Mouse (Mus musculus): Measurements from ENCODE around the gene Pemt. TPM values are rescaled to one million over a fixed set of nuclear protein-coding genes. Genes with fewer than 3 reads are reported as not detected.
"Not testable (repeated sequence)": the region's sequence is repeated elsewhere in the genome, so short reads cannot be mapped to it uniquely, and the experiment has no call there.

Gene Pemt
- polyA plus RNA-seq, 1 experiment, result 41.5 TPM

DNA sequence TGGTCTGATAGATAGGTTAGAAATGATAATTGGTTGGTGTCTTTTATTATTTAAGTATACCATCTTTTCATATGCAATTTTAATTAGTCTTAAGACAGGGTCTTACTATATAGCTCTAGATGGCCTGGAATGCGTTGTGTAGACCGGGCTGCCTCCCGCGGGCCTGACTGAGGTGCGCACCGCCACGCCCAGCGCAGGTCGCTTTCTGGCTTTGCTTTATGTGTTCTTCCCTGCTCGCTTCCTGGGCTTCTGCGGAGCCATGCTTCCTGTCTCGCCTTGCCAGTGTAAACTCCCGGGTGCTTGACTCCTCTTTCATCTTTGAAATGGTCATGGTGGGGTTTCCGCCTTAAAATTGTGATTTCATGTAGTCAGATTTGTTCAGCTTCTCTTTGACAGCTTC, 93.4 kb downstream of the Pemt start:
- no peaks in the 10 kb centered on the region for H3K36me3 ChIP-seq (ENCODE audit: control insufficient read depth, insufficient read depth, low read length)
- no peaks in the 10 kb centered on the region for H3K27me3 ChIP-seq (ENCODE audit: control insufficient read depth, insufficient read depth, low read length)
- H3K4me3 ChIP-seq (ENCODE audit: control insufficient read depth, low read depth, low read length), result no peak overlapping the region
- TF ChIP-seq CTCF (IDR thresholded peaks at IDR 0.05; ENCODE audit: control insufficient read depth, insufficient read depth, insufficient replicate concordance, low read depth, low read length) (no peak), POLR2A (IDR thresholded peaks at IDR 0.05; ENCODE audit: control insufficient read depth, low read depth, low read length) (no peak)
- no peak overlapping the region for H3K27ac ChIP-seq (ENCODE audit: control insufficient read depth, insufficient read depth, low read depth, low read length)
- H3K4me1 ChIP-seq (ENCODE audit: control insufficient read depth, insufficient read depth, low read length), result no peaks in the 10 kb centered on the region; the same call in 1 of the 2 replicates

DNA sequence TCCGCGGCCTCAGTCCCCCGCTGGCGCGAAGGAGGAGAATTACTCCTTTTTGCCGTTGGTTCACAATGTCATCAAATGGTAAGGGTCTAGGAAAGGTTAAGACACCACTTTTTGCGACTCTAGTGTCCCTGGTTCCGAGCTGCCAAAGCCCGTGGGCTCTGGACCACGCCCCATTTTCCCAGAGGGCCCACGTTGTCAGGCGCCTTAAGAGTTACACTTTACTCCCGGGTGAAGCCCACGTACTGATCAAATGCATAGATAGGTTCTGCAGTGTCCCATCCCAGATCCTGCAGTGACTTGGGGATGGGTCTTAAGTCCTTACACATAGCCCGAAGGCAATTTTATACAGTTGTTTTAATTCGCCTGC, 97.9 kb downstream of the Pemt start:
- no peaks in the 10 kb centered on the region for H3K27me3 ChIP-seq (ENCODE audit: control insufficient read depth, insufficient read depth, low read length)
- peak overlapping the region; percentile 96 for H3K4me3 ChIP-seq (ENCODE audit: control insufficient read depth, low read depth, low read length)
- peak overlapping the region; percentile 94 for H3K27ac ChIP-seq (ENCODE audit: control insufficient read depth, insufficient read depth, low read depth, low read length)
- no peaks in the 10 kb centered on the region for H3K36me3 ChIP-seq (ENCODE audit: control insufficient read depth, insufficient read depth, low read length)
- TF ChIP-seq CTCF (IDR thresholded peaks at IDR 0.05; ENCODE audit: control insufficient read depth, insufficient read depth, insufficient replicate concordance, low read depth, low read length) (no peak), POLR2A (IDR thresholded peaks at IDR 0.05; ENCODE audit: control insufficient read depth, low read depth, low read length) (no peak)
- no peaks in the 10 kb centered on the region for H3K4me1 ChIP-seq (ENCODE audit: control insufficient read depth, insufficient read depth, low read length)

DNA sequence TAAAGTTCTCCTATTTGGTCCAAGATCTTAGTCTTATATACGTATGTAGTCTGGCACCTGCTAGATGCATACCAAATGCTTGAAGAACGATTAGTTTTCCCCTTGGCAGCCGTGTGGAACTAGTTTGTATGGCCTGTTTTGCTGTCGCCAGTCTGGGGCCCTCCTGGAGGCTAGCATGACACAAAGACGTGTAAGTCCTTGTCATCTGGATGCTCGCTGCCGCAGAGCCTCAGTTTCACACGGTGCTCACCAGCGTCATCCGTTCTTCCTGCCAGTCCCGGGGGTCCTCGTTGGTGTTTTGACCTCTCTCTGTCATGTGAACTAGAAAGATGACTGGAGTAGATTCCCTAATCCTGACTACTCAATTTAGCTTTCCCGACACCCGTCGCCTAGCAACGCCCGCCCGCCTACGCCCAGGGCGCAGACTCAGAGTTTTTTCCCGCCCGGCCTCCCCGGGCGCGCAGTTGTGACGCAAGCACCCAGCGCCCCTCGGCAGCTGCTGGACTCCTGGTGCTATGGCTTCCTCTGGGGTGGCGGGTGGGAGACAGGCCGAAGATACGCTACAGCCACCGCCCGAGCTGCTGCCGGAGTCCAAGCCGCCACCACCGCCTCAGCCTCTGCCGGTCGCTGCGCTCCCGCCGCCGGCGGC, 98.4 kb downstream of the Pemt start, which contains the start of gene Med9:
Med9 (plus strand) TSS at position 455 of the 649 bp plus-strand sequence.
- Histone ChIP-seq H3K27ac (ENCODE audit: control insufficient read depth, insufficient read depth, low read depth, low read length) (peak within 1 kb of the TSS; percentile 94), H3K4me1 (ENCODE audit: control insufficient read depth, insufficient read depth, low read length) (no peaks in the 10 kb centered on the region), H3K4me3 (ENCODE audit: control insufficient read depth, low read depth, low read length) (peak within 1 kb of the TSS; percentile 96), H3K36me3 (ENCODE audit: control insufficient read depth, insufficient read depth, low read length) (no peaks in the 10 kb centered on the region), H3K27me3 (ENCODE audit: control insufficient read depth, insufficient read depth, low read length) (no peaks in the 10 kb centered on the region)
- no peak for TF ChIP-seq CTCF (IDR thresholded peaks at IDR 0.05; ENCODE audit: control insufficient read depth, insufficient read depth, insufficient replicate concordance, low read depth, low read length)
- TF ChIP-seq POLR2A (IDR thresholded peaks at IDR 0.05; ENCODE audit: control insufficient read depth, low read depth, low read length), result peak; percentile 85

DNA sequence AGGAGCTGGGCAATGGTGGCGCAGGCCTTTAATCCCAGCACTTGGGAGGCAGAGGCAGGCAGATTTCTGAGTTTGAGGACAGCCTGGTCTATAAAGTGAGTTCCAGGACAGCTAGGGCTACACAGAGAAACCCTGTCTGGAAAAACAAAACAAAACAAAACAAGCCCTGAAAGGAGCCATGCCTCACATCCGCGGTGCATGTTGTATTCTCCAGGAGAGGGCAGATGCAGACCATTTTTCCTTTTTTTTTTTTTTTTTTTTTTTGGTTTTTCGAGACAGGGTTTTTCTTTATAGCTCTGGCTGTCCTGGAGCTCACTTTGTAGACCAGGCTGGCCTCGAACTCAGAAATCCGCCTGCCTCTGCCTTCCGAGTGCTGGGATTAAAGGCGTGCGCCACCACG, 101.4 kb downstream of the Pemt start:
- not testable (repeated sequence) for H3K4me1 ChIP-seq (ENCODE audit: control insufficient read depth, insufficient read depth, low read length); H3K27me3 ChIP-seq (ENCODE audit: control insufficient read depth, insufficient read depth, low read length); H3K27ac ChIP-seq (ENCODE audit: control insufficient read depth, insufficient read depth, low read depth, low read length); H3K4me3 ChIP-seq (ENCODE audit: control insufficient read depth, low read depth, low read length); H3K36me3 ChIP-seq (ENCODE audit: control insufficient read depth, insufficient read depth, low read length)

DNA sequence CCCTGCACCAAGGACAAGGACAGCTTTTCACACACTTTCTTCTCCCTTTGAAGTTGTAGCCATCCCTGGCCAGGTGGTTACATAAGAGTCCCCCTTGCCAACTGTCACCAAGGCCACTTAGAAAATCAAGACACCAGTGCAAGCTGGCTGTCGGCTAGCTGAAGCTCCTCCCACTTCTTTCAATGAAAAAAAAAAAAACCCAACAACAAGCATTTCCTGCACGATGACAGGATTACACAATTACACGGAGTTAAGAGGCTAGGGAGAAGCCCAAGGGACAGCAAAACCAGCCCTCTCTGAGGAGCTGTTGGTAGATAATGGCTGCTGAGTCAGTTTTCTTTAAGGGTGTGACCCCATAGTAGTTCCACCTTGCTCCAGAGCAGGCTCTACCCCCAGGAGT, 104.9 kb downstream of the Pemt start:
- H3K36me3 ChIP-seq (ENCODE audit: control insufficient read depth, insufficient read depth, low read length), result no peaks in the 10 kb centered on the region
- H3K27ac ChIP-seq (ENCODE audit: control insufficient read depth, insufficient read depth, low read depth, low read length), result peak overlapping the region; percentile 73
- no peaks in the 10 kb centered on the region for H3K27me3 ChIP-seq (ENCODE audit: control insufficient read depth, insufficient read depth, low read length)
- TF ChIP-seq CTCF (IDR thresholded peaks at IDR 0.05; ENCODE audit: control insufficient read depth, insufficient read depth, insufficient replicate concordance, low read depth, low read length) (no peak), POLR2A (IDR thresholded peaks at IDR 0.05; ENCODE audit: control insufficient read depth, low read depth, low read length) (no peak)
- H3K4me3 ChIP-seq (ENCODE audit: control insufficient read depth, low read depth, low read length), result no peak overlapping the region
- H3K4me1 ChIP-seq (ENCODE audit: control insufficient read depth, insufficient read depth, low read length), result peaks cover 10% of the 10 kb centered on the region

DNA sequence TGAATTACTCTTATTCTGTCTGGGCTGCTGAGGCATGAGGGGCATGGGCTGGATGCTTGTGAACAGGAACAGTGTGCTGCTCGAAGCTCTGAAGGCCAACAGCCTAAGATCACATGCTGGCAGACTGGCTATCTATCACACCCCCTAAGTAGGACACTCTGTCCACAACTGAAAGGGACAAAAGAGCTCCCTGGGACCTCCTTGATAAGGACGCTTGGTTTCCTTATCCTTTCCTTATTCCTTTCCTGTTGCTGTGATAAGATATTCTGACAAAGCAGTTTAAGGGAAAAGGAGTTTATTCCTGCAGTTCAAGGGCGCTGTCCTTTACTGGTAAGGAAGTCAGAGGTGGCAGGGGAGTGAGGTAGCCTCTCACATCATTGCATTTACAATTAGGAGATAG, 105.6 kb downstream of the Pemt start:
- peaks cover 10% of the 10 kb centered on the region for H3K4me1 ChIP-seq (ENCODE audit: control insufficient read depth, insufficient read depth, low read length)
- no peaks in the 10 kb centered on the region for H3K36me3 ChIP-seq (ENCODE audit: control insufficient read depth, insufficient read depth, low read length)
- no peaks in the 10 kb centered on the region for H3K27me3 ChIP-seq (ENCODE audit: control insufficient read depth, insufficient read depth, low read length)
- peak overlapping the region; percentile 74 for H3K27ac ChIP-seq (ENCODE audit: control insufficient read depth, insufficient read depth, low read depth, low read length)
- TF ChIP-seq CTCF (IDR thresholded peaks at IDR 0.05; ENCODE audit: control insufficient read depth, insufficient read depth, insufficient replicate concordance, low read depth, low read length) (no peak), POLR2A (IDR thresholded peaks at IDR 0.05; ENCODE audit: control insufficient read depth, low read depth, low read length) (peak; percentile 33; the same call in 1 of the 2 replicates)
- no peak overlapping the region for H3K4me3 ChIP-seq (ENCODE audit: control insufficient read depth, low read depth, low read length)

DNA sequence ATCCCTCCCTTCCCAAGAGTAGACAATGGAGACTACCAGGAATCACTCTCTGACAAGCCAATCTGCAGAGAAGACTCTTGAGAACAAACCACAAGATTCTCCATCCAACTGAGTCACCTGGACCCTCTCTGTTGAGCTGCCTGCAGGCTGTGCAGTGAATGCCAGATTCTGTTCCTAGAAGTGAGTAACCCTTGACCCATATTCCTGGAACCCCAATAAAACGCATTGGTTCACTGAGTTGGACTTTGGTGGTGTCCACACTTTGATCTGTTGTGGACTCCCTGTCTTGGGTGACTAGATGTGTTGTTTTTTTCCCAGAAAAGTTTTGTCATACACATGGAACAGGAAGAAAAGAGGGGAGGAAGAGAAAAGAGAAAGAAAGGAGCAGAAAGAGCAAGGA, 106.5 kb downstream of the Pemt start:
- no peaks in the 10 kb centered on the region for H3K27me3 ChIP-seq (ENCODE audit: control insufficient read depth, insufficient read depth, low read length)
- no peak overlapping the region for H3K4me3 ChIP-seq (ENCODE audit: control insufficient read depth, low read depth, low read length)
- TF ChIP-seq POLR2A (IDR thresholded peaks at IDR 0.05; ENCODE audit: control insufficient read depth, low read depth, low read length) (no peak), CTCF (IDR thresholded peaks at IDR 0.05; ENCODE audit: control insufficient read depth, insufficient read depth, insufficient replicate concordance, low read depth, low read length) (no peak)
- H3K4me1 ChIP-seq (ENCODE audit: control insufficient read depth, insufficient read depth, low read length), result peaks cover 10% of the 10 kb centered on the region
- no peaks in the 10 kb centered on the region for H3K36me3 ChIP-seq (ENCODE audit: control insufficient read depth, insufficient read depth, low read length)
- H3K27ac ChIP-seq (ENCODE audit: control insufficient read depth, insufficient read depth, low read depth, low read length), result peak overlapping the region; percentile 74; the same call in 1 of the 2 replicates

DNA sequence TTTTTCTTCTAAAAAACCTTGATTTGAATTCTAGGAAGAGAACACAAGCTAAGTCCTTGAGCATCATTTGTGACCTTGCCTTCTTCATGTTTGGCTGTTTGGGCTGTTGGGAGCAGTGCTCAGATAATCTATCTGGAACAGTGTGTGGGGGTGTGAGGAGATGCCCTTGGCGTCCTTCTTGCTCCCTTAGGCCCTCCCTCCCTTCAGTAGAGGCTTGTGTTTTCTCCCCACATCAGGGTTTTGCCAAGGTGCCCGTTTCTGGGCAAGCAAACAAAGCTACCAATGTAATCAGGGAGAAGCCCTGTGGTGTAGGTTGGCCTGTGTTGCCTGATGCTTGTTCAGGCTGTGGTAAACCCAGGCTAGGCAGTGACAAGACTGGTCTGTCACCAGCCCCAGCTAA, 108.7 kb downstream of the Pemt start:
- Histone ChIP-seq H3K4me3 (ENCODE audit: control insufficient read depth, low read depth, low read length) (no peak overlapping the region), H3K27ac (ENCODE audit: control insufficient read depth, insufficient read depth, low read depth, low read length) (peak overlapping the region; percentile 84), H3K36me3 (ENCODE audit: control insufficient read depth, insufficient read depth, low read length) (no peaks in the 10 kb centered on the region), H3K27me3 (ENCODE audit: control insufficient read depth, insufficient read depth, low read length) (no peaks in the 10 kb centered on the region), H3K4me1 (ENCODE audit: control insufficient read depth, insufficient read depth, low read length) (peaks cover 10% of the 10 kb centered on the region)
- no peak for TF ChIP-seq CTCF (IDR thresholded peaks at IDR 0.05; ENCODE audit: control insufficient read depth, insufficient read depth, insufficient replicate concordance, low read depth, low read length)
- TF ChIP-seq POLR2A (IDR thresholded peaks at IDR 0.05; ENCODE audit: control insufficient read depth, low read depth, low read length), result no peak

Measured in testis, adult 2 months (tissue).